Mouse (Mus musculus) heart, embryonic 12.5 days (tissue): ENCODE measurements at regions not wholly inside any gene's neighbourhood (a gene's known extent, or its start where the extent isn't known, plus 50 kb on each side); places are given as distances from the start of the nearest gene placed in this dataset.

Experiments
- ATAC-seq: fragments of 200-750 bp; cut with Nextera tagmentation; 2 replicates; pipeline ENCODE4 v1.8.0; 2017; ENCODE audit warnings: moderate TSS enrichment, moderate library complexity; ENCODE audit not compliant: insufficient number of reproducible peaks, low FRiP score
- H3K27ac ChIP-seq: fragments of 300-500 bp; sonication (generic); 2 replicates; pipeline ENCODE4 v1.5.1; 2016; ENCODE audit warnings: mild to moderate bottlenecking, moderate library complexity; ENCODE audit not compliant: poor library complexity, severe bottlenecking
- H3K27me3 ChIP-seq: fragments of 300-500 bp; sonication (generic); replicated peaks from 2 replicates; pipeline ENCODE4 v1.6.1; 2016; ENCODE audit warnings: mild to moderate bottlenecking, moderate library complexity
- H3K36me3 ChIP-seq: fragments of 300-500 bp; sonication (generic); 2 replicates; pipeline ENCODE4 v1.6.1; 2016; ENCODE audit warnings: mild to moderate bottlenecking, moderate library complexity
- H3K4me1 ChIP-seq: fragments of 300-500 bp; sonication (generic); replicated peaks from 2 replicates; pipeline ENCODE4 v1.6.1; 2016; ENCODE audit warnings: mild to moderate bottlenecking
- H3K4me2 ChIP-seq: fragments of 300-500 bp; sonication (generic); 2 replicates; pipeline ENCODE4 v1.6.1; 2016; ENCODE audit warnings: mild to moderate bottlenecking, moderate library complexity
- H3K4me3 ChIP-seq: fragments of 300-500 bp; sonication (generic); 2 replicates; pipeline ENCODE4 v1.5.1; 2016; ENCODE audit warnings: mild to moderate bottlenecking
- H3K9ac ChIP-seq: fragments of 300-500 bp; sonication (generic); 2 replicates; pipeline ENCODE4 v1.6.1; 2016; ENCODE audit warnings: mild to moderate bottlenecking, moderate library complexity
- H3K9me3 ChIP-seq: fragments of 300-500 bp; sonication (generic); replicated peaks from 2 replicates; pipeline ENCODE4 v1.6.1; 2016; ENCODE audit warnings: mild to moderate bottlenecking, moderate library complexity
- WGBS: fragments of 180-500 bp; shearing (Covaris S2); methylation state at CpG from one replicate; pipeline ENCODE4 v1.1.7; 2016; 5-methylcytosine and 5-hydroxymethylcytosine counted together

DNA sequence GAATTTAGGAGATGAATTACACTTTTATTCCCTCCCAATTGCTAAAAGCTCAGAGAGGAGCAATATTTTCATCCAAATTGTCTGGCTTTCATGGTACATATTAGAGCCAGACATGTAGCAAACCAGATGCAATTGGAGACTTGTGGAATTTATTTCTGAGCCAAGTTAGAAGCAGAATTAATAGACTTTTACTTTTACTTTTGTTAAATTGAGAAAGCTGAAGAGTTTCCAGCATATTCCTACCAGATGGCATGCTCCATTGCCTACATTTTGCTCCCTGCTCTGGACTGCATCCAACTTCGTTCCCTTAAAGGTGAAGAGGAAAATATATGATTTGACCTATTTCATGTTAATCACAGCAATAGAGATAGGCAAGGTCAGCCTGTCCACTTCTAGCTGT, 646.4 kb upstream of the Slit2 start:
- no peak for ATAC-seq
- 67% methylated on average over 1 of the region's 1 CpGs for WGBS
- H3K9me3 ChIP-seq: no peaks in the 10 kb centered on the region
- no peak overlapping the region for H3K27ac ChIP-seq
- no peak overlapping the region for H3K9ac ChIP-seq
- no peak overlapping the region for H3K4me2 ChIP-seq
- H3K4me3 ChIP-seq: no peak overlapping the region
- H3K36me3 ChIP-seq: no peaks in the 10 kb centered on the region
- no peaks in the 10 kb centered on the region for H3K4me1 ChIP-seq
- no peaks in the 10 kb centered on the region for H3K27me3 ChIP-seq

- Histone ChIP-seq H3K4me3 (no peak overlapping the region), H3K9ac (no peak overlapping the region), H3K9me3 (no peaks in the 10 kb centered on the region), H3K4me2 (no peak overlapping the region), H3K4me1 (no peaks in the 10 kb centered on the region), H3K27me3 (no peaks in the 10 kb centered on the region), H3K27ac (no peak overlapping the region), H3K36me3 (no peaks in the 10 kb centered on the region)
- WGBS: 75% methylated on average over 6 of the region's 6 CpGs
- ATAC-seq: no peak
Measured at GRCm38 (mm10) chr5:47339807-47340206, 643.1 kb upstream of the Slit2 start.

- Histone ChIP-seq H3K36me3 (no peaks in the 10 kb centered on the region), H3K27ac (no peak overlapping the region), H3K9me3 (no peaks in the 10 kb centered on the region), H3K9ac (no peak overlapping the region), H3K4me2 (no peak overlapping the region), H3K4me1 (no peaks in the 10 kb centered on the region), H3K4me3 (no peak overlapping the region), H3K27me3 (no peaks in the 10 kb centered on the region)
- 79% methylated on average over 4 of the region's 4 CpGs for WGBS
- no peak for ATAC-seq
Measured at GRCm38 (mm10) chr5:47370184-47370583, 612.8 kb upstream of the Slit2 start.

- no peaks in the 10 kb centered on the region for H3K4me1 ChIP-seq
- H3K9me3 ChIP-seq: no peaks in the 10 kb centered on the region
- no peak overlapping the region for H3K27ac ChIP-seq
- no peaks in the 10 kb centered on the region for H3K27me3 ChIP-seq
- no peak overlapping the region for H3K4me3 ChIP-seq
- H3K4me2 ChIP-seq: no peak overlapping the region
- WGBS: 41% methylated on average over 1 of the region's 1 CpGs
- no peak for ATAC-seq
- no peaks in the 10 kb centered on the region for H3K36me3 ChIP-seq
- no peak overlapping the region for H3K9ac ChIP-seq
Measured at GRCm38 (mm10) chr5:47385930-47386329, 597.0 kb upstream of the Slit2 start.

DNA sequence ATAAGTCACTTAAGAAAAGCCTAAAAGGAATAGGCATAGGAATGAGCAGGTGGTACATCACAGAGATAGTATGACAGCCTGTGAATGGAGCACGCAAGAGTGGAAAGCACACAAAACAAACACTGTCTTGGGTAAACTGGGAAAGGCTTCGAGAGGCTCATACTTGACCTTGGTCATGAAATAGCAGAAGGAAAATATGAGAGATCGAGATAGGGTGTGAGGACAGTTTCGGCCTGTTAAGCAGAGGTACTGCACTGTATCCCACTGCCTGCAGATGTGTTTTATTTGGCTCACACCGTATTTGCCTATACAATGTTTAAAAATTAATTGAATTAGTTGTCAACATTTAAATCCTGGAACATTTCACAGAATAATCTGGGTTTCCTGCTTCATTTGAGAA, 596.2 kb upstream of the Slit2 start:
- Histone ChIP-seq H3K27me3 (no peaks in the 10 kb centered on the region), H3K36me3 (no peaks in the 10 kb centered on the region), H3K4me2 (no peak overlapping the region), H3K4me1 (no peaks in the 10 kb centered on the region), H3K4me3 (no peak overlapping the region), H3K9ac (no peak overlapping the region), H3K27ac (no peak overlapping the region), H3K9me3 (no peaks in the 10 kb centered on the region)
- ATAC-seq: no peak
- 56% methylated on average over 5 of the region's 5 CpGs for WGBS

GRCm38 (mm10) chr5:47390735-47391134, 592.2 kb upstream of the Slit2 start:
- Histone ChIP-seq H3K9ac (no peak overlapping the region), H3K27ac (no peak overlapping the region), H3K4me3 (no peak overlapping the region), H3K9me3 (no peaks in the 10 kb centered on the region), H3K36me3 (no peaks in the 10 kb centered on the region), H3K27me3 (no peaks in the 10 kb centered on the region), H3K4me2 (no peak overlapping the region), H3K4me1 (no peaks in the 10 kb centered on the region)
- 75% methylated on average over 2 of the region's 2 CpGs for WGBS
- ATAC-seq: no peak

DNA sequence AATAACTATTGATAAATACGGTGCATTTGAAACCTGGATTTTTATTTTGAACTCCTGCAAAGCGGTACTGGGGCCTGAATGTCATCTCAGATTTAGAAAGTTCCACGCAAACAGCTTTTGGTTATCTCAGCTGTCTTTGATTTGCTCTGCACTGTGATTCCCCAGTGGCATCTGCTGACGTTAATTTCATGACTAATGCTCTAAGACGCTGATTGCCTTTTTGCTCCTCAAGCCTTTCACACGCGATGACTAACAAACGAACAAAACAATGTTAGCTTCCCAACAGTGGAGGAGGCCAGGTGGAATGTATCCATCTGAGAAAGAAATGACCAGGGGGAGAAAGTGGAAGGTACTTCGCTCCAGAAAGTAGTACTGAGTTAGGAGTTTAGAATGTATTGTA, 586.1 kb upstream of the Slit2 start:
- Histone ChIP-seq H3K4me2 (no peak overlapping the region), H3K9me3 (no peaks in the 10 kb centered on the region), H3K36me3 (no peaks in the 10 kb centered on the region), H3K27ac (no peak overlapping the region), H3K27me3 (no peaks in the 10 kb centered on the region), H3K4me1 (no peaks in the 10 kb centered on the region), H3K9ac (no peak overlapping the region), H3K4me3 (no peak overlapping the region)
- no peak for ATAC-seq
- 68% methylated on average over 9 of the region's 9 CpGs for WGBS

- Histone ChIP-seq H3K36me3 (no peaks in the 10 kb centered on the region), H3K27ac (no peak overlapping the region), H3K9me3 (no peaks in the 10 kb centered on the region), H3K9ac (no peak overlapping the region), H3K4me3 (no peak overlapping the region), H3K27me3 (no peaks in the 10 kb centered on the region), H3K4me1 (no peaks in the 10 kb centered on the region), H3K4me2 (no peak overlapping the region)
- WGBS: 48% methylated on average over 2 of the region's 2 CpGs
- ATAC-seq: no peak
Measured at GRCm38 (mm10) chr5:47421916-47422315, 561.0 kb upstream of the Slit2 start.

GRCm38 (mm10) chr5:47426040-47426439, 556.9 kb upstream of the Slit2 start:
- Histone ChIP-seq H3K9me3 (no peaks in the 10 kb centered on the region), H3K4me2 (no peak overlapping the region), H3K9ac (no peak overlapping the region), H3K27ac (no peak overlapping the region), H3K27me3 (no peaks in the 10 kb centered on the region), H3K36me3 (no peaks in the 10 kb centered on the region), H3K4me3 (no peak overlapping the region), H3K4me1 (no peaks in the 10 kb centered on the region)
- WGBS: 81% methylated on average over 4 of the region's 4 CpGs
- no peak for ATAC-seq

GRCm38 (mm10) chr5:47426467-47426866, 556.5 kb upstream of the Slit2 start:
- Histone ChIP-seq H3K27ac (no peak overlapping the region), H3K27me3 (no peaks in the 10 kb centered on the region), H3K4me1 (0 out of 2 replicates have a peak, but pooled peaks cover under 1% of the 10 kb centered on the region), H3K9me3 (no peaks in the 10 kb centered on the region), H3K4me3 (no peak overlapping the region), H3K9ac (no peak overlapping the region), H3K4me2 (no peak overlapping the region), H3K36me3 (no peaks in the 10 kb centered on the region)
- ATAC-seq: no peak
- WGBS: 67% methylated on average over 6 of the region's 6 CpGs

DNA sequence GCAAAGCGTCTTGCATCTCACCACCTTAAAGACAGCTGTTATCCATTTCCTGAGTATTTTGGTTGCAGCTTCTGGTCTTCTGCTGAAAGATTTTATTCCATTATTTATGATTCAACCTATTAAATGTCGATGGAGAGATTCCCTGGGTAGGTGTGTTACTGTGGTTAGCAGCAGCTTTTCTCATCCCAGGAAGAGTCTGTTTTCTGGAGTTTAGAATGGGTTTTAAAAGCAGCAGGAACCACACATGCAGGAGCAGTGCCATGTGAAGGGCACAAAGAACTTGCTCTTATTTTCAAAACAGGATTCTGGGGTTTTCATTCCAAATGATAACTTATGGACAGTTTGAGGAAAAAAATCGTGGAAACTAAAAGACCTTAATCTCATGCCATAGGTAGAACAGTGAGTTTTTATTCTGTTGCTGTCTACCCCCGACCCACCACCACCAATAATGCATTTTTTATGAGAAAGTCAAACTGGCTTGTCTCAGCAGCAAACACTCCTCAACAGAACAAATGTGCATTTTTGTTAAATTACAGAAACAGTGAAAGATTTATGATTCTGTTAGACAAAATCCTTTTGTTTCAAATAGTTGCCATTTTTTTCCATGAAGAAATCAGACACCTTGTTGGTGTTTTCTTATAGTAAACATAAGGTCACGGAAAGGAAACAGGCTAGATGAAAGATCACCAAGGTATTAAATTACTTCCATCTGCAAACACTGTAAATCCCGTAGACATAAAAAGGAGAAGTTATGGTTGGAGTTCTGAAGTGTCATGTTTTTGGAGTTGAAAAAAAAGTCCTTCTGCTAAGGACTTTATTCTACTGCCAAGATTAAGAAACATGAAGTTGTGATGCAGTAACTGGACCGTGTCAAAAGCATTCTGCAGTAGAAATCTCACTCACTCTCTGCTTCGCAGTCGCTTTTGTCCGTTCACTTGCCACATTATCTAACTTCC, 553.4 kb upstream of the Slit2 start:
- no peaks in the 10 kb centered on the region for H3K9me3 ChIP-seq
- H3K4me2 ChIP-seq: no peak overlapping the region
- no peak for ATAC-seq
- H3K9ac ChIP-seq: no peak overlapping the region
- 0 out of 2 replicates have a peak, but pooled peaks cover 2% of the 10 kb centered on the region for H3K4me1 ChIP-seq
- no peaks in the 10 kb centered on the region for H3K36me3 ChIP-seq
- H3K27ac ChIP-seq: no peak overlapping the region
- no peak overlapping the region for H3K4me3 ChIP-seq
- H3K27me3 ChIP-seq: no peaks in the 10 kb centered on the region
- WGBS: 67% methylated on average over 10 of the region's 10 CpGs
